Mouse (Mus musculus) heart, postnatal 25 days (tissue): Measurements from ENCODE around the gene Casz1. TPM values are rescaled to one million over a fixed set of nuclear protein-coding genes. Genes with fewer than 3 reads are reported as not detected.

Source experiments
- DNase-seq: peaks from one replicate; pipeline ENCODE4 v3.0.0; 2022; ENCODE audit warnings: low spot score
- intact Hi-C: fragments of 180-260 bp; cut with DNase I; formaldehyde crosslinking; loops from one replicate; pipeline ENCODE4 v1.15.1; 2025
- total RNA-seq, 2 experiments: library from RNA; stranded (reverse); gene quantifications; 2 replicates each; pipeline ENCODE4 v1.2.3; 2021

The Casz1 gene
- total RNA-seq, 2 experiments from 2014 or later: 42.1 to 44.7 TPM

- DNase-seq: no peak
Measured at GRCm38 (mm10) chr4:148979837-148980236, 175.6 kb downstream of the Casz1 start.

GRCm38 (mm10) chr4:148982274-148982673, 178.0 kb downstream of the Casz1 start:
- intact Hi-C loops: no loop called here
- DNase-seq: no peak

More at GRCm38 (mm10) chr4:148979837-148980236, 175.6 kb downstream of the Casz1 start:
- intact Hi-C loops: no loop called here

GRCm38 (mm10) chr4:148984701-148985540, 180.7 kb downstream of the Casz1 start:
- intact Hi-C loops: no loop called here
- DNase-seq: no peak

- no peak for DNase-seq
- intact Hi-C loops: no loop called here
Measured at GRCm38 (mm10) chr4:148985541-148986476, 181.6 kb downstream of the Casz1 start.

- intact Hi-C loops: no loop called here
- no peak for DNase-seq
Measured at GRCm38 (mm10) chr4:148990038-148990437, 185.8 kb downstream of the Casz1 start.

GRCm38 (mm10) chr4:148993948-148994347, 189.7 kb downstream of the Casz1 start:
- DNase-seq: no peak
- intact Hi-C loops: no loop called here

- intact Hi-C loops: no loop called here
Measured at GRCm38 (mm10) chr4:149000746-149001145, 196.5 kb downstream of the Casz1 start.

GRCm38 (mm10) chr4:149001515-149001914, 197.3 kb downstream of the Casz1 start:
- DNase-seq: no peak
- intact Hi-C loops: no loop called here

More at GRCm38 (mm10) chr4:149000746-149001145, 196.5 kb downstream of the Casz1 start:
- no peak for DNase-seq

GRCm38 (mm10) chr4:149002441-149003093, 198.3 kb downstream of the Casz1 start:
- DNase-seq: no peak

More at GRCm38 (mm10) chr4:149002441-149003093, 198.3 kb downstream of the Casz1 start:
- intact Hi-C loops: no loop called here

Other genes with a start within 250 kb of the Casz1 start
- 10 to 100 TPM; 42.8 to 44.1 TPM for gene Exosc10, start 246.0 kb upstream of the Casz1 start, total RNA-seq
- 10 to 100 TPM; 16.6 to 16.8 TPM for gene Srm, start 212.9 kb upstream of the Casz1 start, total RNA-seq
- gene Masp2, start 201.9 kb upstream of the Casz1 start, total RNA-seq: under 1 TPM; 0.20 to 0.73 TPM
- gene Tardbp, start 177.4 kb upstream of the Casz1 start, total RNA-seq: 100 to 1,000 TPM; 123 to 135 TPM
- 1 to 10 TPM; 4.9 to 5.3 TPM for gene Gm572, start 161.1 kb upstream of the Casz1 start, total RNA-seq